Mouse (Mus musculus) CD8-positive naive resting alpha-beta T cell, adult 57 days (primary cell): ENCODE data around the gene Bmp3. TPM values are rescaled to one million over a fixed set of nuclear protein-coding genes. Genes with fewer than 3 reads are reported as not detected.

Experiments used
- total RNA-seq: library from RNA; stranded (reverse); gene quantifications from one replicate; pipeline ENCODE4 v1.2.4, GENCODE M21; 2023

Bmp3 gene
- not detected for total RNA-seq

DNA sequence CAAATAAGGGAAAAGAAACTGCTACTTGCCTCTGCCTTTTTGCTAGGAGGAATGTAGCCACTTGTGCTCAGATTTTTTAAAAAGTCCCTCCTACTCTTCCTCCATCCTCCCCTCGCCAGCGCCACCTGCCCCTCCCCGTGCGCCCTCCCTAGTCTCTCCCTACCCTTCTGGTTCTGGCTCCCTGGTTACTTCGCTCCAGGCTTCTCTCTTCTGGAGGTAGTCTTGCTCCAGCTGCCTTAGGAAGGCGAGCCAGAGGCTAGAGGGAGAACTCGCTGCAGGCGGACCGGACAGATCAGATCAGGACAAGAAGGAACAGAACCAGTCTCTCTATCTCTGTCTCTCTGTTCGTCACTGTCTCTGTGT lies at the start of gene Bmp3:
TSS of gene Bmp3 (plus strand) at position 152 of the 363 bp plus-strand sequence.

Other genes with a start within 250 kb of the Bmp3 start
- not detected for gene Prkg2, start 182.9 kb downstream of the Bmp3 start, total RNA-seq